Mouse (Mus musculus) bone marrow macrophage, adult 2 months (primary cell): ENCODE results near the gene Pde4c.

Experiments
- CTCF ChIP-seq: IDR thresholded peaks from 2 replicates; pipeline ENCODE4 v1.5.1; 2012; ENCODE audit warnings: low read depth, mild to moderate bottlenecking, low read length, moderate library complexity
- POLR2A ChIP-seq: IDR thresholded peaks from 2 replicates; pipeline ENCODE4 v1.6.1; 2012; ENCODE audit warnings: mild to moderate bottlenecking, low read depth, low read length, borderline replicate concordance

DNA sequence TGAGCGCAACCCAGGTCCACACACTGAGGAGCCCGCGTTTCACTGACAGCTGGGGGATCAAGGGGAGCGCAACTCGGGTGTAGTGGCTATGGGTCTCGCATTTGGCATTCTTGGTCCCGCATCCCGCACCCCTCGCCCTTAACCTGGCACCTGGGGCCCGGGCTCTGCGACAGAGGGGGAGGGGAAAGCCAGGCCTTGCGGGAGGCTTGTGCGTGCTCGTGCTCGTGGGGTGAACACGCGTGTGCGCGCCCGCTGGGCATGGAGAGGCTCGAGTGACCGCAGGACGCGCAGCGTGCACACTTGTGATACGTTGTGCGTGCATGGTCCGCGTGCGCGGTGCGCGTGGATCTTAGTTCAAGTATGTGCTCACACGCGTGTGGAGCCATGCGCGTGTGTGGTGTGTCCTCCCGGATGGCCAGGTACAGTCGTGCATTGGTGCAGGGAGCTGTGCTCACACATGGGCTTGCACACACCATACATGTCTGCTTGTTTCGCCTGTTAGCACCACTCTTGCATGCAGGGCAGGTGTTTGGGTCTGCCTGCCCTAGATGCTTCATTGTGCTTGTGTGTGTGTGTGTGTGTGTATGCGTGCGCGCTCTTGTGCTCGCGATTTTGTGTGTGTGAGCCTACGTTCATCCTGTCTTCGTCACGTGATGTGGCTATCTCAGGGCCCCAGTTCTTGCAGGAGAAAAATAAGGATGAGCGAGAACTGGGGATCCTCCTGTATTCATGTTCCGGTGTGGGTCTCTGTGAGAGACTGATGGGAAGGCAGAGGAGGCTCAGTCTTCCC is 31.5 kb downstream of the Pde4c start:
- TF ChIP-seq POLR2A = no peak
- no peak for TF ChIP-seq CTCF
